Mouse (Mus musculus): ENCODE measurements around the gene Nadk. TPM values are rescaled to one million over a fixed set of nuclear protein-coding genes. Genes with fewer than 3 reads are reported as not detected.
"Not testable (repeated sequence)": the region's sequence is repeated elsewhere in the genome, so short reads cannot be mapped to it uniquely, and the experiment has no call there.

Nadk gene
- polyA plus RNA-seq, 1 experiment from 2014 or later: 118 TPM

- no peaks in the 10 kb centered on the region for H3K27me3 ChIP-seq (ENCODE audit: poor library complexity, severe bottlenecking)
- DNase-seq (ENCODE audit: extremely low spot score, low spot score): no peak
- peaks cover 58% of the 10 kb centered on the region for H3K36me3 ChIP-seq (replicated peaks)
- H3K4me3 ChIP-seq: no peak overlapping the region
- peaks cover 45% of the 10 kb centered on the region for H3K4me1 ChIP-seq
- no peak overlapping the region for H3K27ac ChIP-seq
- 72% methylated on average over 2 of the region's 2 CpGs for WGBS
- H3K9me3 ChIP-seq: no peaks in the 10 kb centered on the region
Observed at GRCm38 (mm10) chr4:155560932-155561331, 1.2 kb upstream of the Nadk start.

GRCm38 (mm10) chr4:155562725-155563399 is 684 bp downstream of the Nadk start:
- H3K27me3 ChIP-seq (ENCODE audit: poor library complexity, severe bottlenecking): no peaks in the 10 kb centered on the region
- peaks cover 39% of the 10 kb centered on the region for H3K36me3 ChIP-seq (replicated peaks)
- peaks cover 49% of the 10 kb centered on the region for H3K4me1 ChIP-seq
- DNase-seq (ENCODE audit: extremely low spot score, low spot score): peak; percentile 38
- peak overlapping the region; percentile 86 for H3K4me3 ChIP-seq
- 7% methylated on average over 19 of the region's 19 CpGs for WGBS
- H3K9me3 ChIP-seq: no peaks in the 10 kb centered on the region
- H3K27ac ChIP-seq: peak overlapping the region; percentile 92

DNA sequence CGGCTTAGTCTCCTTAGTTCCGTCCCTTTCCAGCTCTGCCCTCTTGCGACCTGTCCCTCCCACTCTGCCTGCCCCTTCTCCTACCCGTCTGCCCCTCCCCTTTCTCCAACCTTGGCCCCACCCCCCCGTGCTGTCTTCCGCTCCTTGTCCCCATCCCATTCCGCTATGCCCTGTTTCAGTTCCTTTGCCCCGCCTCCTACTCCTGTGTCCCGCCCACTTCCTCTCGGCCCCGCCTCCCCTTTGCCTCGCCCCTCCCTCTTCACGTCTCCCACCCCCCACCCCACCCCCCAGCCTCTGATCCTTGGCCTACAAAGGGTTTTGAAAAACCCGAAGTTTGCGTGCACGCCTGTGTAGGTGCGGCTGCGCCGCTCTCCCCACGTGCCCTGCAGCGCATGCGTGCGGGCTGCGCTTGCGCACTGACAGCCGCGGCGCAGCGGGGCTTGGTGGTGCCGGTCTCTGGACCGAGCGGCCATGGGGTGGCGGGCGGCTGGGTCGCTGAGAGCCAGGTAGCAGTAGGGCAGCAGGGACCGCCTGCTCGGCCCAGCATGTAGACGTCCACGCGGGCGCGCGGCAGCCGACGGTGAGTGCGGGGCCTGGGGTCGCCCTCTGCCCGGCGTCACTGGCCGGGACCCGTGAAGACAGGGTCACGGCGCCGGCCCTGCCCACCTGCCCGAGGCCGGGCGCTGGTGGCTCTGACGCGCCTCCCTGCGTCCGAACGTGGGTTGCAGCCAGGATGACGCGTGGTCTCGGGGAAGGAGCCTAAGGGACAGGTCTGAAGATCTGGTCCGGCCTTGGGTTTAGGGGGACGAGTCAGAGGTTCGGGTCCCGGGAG is 1.4 kb downstream of the Nadk start:
- Histone ChIP-seq H3K4me3 (peak overlapping the region; percentile 86), H3K27ac (peak overlapping the region; percentile 92), H3K36me3 (replicated peaks) (peaks cover 31% of the 10 kb centered on the region), H3K27me3 (ENCODE audit: poor library complexity, severe bottlenecking) (no peaks in the 10 kb centered on the region), H3K4me1 (peaks cover 49% of the 10 kb centered on the region), H3K9me3 (no peaks in the 10 kb centered on the region)
- peak; percentile 99 for DNase-seq (ENCODE audit: extremely low spot score, low spot score)
- whole genome bisulfite sequencing: under 1% methylated on average over 69 of the region's 69 CpGs

GRCm38 (mm10) chr4:155564315-155565069 is 2.3 kb downstream of the Nadk start:
- Histone ChIP-seq H3K36me3 (replicated peaks) (peaks cover 22% of the 10 kb centered on the region), H3K4me3 (peak overlapping the region; percentile 86), H3K4me1 (peaks cover 49% of the 10 kb centered on the region), H3K27ac (peak overlapping the region; percentile 92), H3K9me3 (no peaks in the 10 kb centered on the region), H3K27me3 (ENCODE audit: poor library complexity, severe bottlenecking) (no peaks in the 10 kb centered on the region)
- 24% methylated on average over 20 of the region's 20 CpGs for WGBS
- no peak for DNase-seq (ENCODE audit: extremely low spot score, low spot score)

DNA sequence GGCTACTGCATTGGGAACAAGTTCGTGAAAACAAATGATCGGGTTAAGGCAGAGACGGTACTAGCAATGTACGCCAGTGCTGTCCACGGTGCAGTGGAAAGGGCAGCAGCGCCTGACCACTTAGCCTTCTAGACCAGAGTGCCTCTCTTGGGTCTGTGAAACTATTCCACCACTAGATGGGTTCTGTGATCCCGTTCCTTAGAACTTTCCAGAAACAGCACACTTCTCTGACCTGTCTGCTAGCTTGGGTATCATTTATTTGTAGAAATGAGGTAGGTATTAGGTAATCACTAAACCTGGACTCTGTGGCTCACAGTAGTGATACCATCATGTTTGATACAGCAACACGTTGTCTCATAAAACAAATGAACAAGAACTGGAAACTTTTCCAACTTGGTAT is 4.4 kb downstream of the Nadk start:
- no peak for DNase-seq (ENCODE audit: extremely low spot score, low spot score)
- peaks cover 42% of the 10 kb centered on the region for H3K4me1 ChIP-seq
- no peaks in the 10 kb centered on the region for H3K9me3 ChIP-seq
- H3K4me3 ChIP-seq: no peak overlapping the region
- WGBS: 89% methylated on average over 8 of the region's 8 CpGs
- H3K27ac ChIP-seq: no peak overlapping the region
- H3K36me3 ChIP-seq (replicated peaks): peaks cover 2% of the 10 kb centered on the region; the same call in 1 of the 2 replicates
- H3K27me3 ChIP-seq (ENCODE audit: poor library complexity, severe bottlenecking): no peaks in the 10 kb centered on the region

- Histone ChIP-seq H3K27ac (no peak overlapping the region), H3K4me3 (no peak overlapping the region), H3K9me3 (no peaks in the 10 kb centered on the region), H3K4me1 (peaks cover 29% of the 10 kb centered on the region), H3K27me3 (ENCODE audit: poor library complexity, severe bottlenecking) (no peaks in the 10 kb centered on the region), H3K36me3 (replicated peaks) (no peaks in the 10 kb centered on the region; the same call in 1 of the 2 replicates)
- 39% methylated on average over 2 of the region's 2 CpGs for WGBS
- DNase-seq (ENCODE audit: extremely low spot score, low spot score): no peak
Observed at GRCm38 (mm10) chr4:155568170-155568569, 6.0 kb downstream of the Nadk start.

DNA sequence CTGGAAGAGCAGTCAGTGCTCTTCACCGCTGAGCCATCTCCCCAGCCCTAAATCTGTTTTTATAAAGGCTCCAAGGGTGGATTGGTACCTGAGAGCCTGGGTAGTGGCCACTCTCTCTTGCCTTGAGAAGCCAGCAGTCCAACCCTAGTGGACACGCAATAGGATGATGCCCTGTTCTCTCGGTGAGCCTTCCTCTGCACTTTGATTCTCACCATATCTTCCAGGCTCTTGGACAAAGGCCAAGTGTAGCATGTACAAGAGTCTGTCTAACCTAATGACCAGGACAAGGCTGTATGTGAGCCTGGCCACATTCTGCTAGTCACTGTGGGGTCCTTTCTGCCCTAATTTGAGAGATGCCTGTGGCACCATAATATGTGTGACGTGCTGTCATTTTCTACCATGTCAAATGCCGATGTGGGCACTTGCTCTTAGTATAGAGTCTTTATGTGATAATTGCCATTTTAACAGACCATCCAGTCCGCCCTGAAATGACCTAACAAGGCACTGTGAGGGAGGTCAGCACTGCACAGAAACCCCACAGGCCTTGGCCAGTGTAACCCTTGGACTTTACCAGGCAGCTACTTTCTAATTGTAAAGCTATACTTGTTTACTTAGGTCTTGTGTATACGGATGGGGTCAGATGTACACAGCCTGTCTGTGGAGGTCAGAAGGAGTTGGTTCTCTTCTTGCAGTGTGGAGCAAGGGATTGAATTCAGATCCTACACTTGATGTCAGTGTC is 6.6 kb downstream of the Nadk start:
- no peaks in the 10 kb centered on the region for H3K27me3 ChIP-seq (ENCODE audit: poor library complexity, severe bottlenecking)
- 93% methylated on average over 7 of the region's 7 CpGs for WGBS
- H3K36me3 ChIP-seq (replicated peaks): no peaks in the 10 kb centered on the region; the same call in none of the 2 replicates
- no peaks in the 10 kb centered on the region for H3K9me3 ChIP-seq
- no peak for DNase-seq (ENCODE audit: extremely low spot score, low spot score)
- peaks cover 28% of the 10 kb centered on the region for H3K4me1 ChIP-seq
- no peak overlapping the region for H3K27ac ChIP-seq
- no peak overlapping the region for H3K4me3 ChIP-seq

DNA sequence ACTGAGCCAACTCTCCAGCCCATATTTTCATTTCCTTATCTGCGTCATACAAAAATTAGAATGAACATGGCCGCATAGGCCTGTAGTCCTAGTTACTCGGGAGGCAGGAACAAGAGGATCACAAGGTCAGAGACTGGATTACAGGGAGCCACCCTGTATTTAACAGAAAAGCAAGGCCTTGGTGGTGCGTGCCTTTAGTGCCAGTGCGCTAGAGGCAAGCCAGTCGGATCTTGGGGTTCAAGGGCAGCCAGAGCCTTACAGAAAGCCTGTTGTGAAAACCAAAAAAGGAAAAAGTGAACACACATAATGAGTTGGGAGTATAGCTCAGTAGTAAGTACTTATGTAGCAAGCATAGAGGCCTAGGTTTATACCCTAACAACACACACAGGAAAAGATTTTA is 7.6 kb downstream of the Nadk start:
- no peak overlapping the region for H3K27ac ChIP-seq
- no peaks in the 10 kb centered on the region for H3K27me3 ChIP-seq (ENCODE audit: poor library complexity, severe bottlenecking)
- H3K36me3 ChIP-seq (replicated peaks): no peaks in the 10 kb centered on the region; the same call in none of the 2 replicates
- no peak for DNase-seq (ENCODE audit: extremely low spot score, low spot score)
- no peak overlapping the region for H3K4me3 ChIP-seq
- WGBS: 92% methylated on average over 6 of the region's 6 CpGs
- H3K4me1 ChIP-seq: peaks cover 18% of the 10 kb centered on the region
- no peaks in the 10 kb centered on the region for H3K9me3 ChIP-seq

DNA sequence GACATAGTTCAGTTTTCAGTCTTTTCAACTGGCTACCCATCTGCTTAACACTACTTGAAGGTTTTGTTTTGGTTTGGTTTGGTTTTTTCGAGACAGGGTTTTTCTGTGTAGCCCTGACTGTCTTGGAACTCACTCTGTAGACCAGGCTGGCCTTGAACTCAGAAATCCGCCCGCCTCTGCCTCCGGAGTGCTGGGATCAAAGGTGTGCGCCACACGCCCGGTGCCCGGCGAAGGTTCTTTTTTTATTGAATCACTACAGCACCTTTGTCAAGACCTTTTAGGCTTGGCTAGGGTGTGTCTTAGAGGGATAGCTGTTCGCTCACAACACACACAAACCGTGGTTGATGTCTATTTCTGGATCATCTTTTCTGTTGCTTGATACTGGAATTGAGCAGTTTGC is 8.1 kb downstream of the Nadk start:
- 93% methylated on average over 11 of the region's 11 CpGs for WGBS
- not testable (repeated sequence) for DNase-seq (ENCODE audit: extremely low spot score, low spot score); H3K36me3 ChIP-seq (replicated peaks)

GRCm38 (mm10) chr4:155571442-155571841 is 9.3 kb downstream of the Nadk start:
- Histone ChIP-seq H3K36me3 (replicated peaks) (peaks cover 11% of the 10 kb centered on the region), H3K27me3 (ENCODE audit: poor library complexity, severe bottlenecking) (no peaks in the 10 kb centered on the region), H3K9me3 (no peaks in the 10 kb centered on the region), H3K4me1 (peaks cover 6% of the 10 kb centered on the region), H3K27ac (no peak overlapping the region), H3K4me3 (no peak overlapping the region)
- whole genome bisulfite sequencing: 82% methylated on average over 2 of the region's 2 CpGs
- no peak for DNase-seq (ENCODE audit: extremely low spot score, low spot score)

More for the DNA sequence above, 8.1 kb downstream of the Nadk start:
- not testable (repeated sequence) for H3K27ac ChIP-seq; H3K9me3 ChIP-seq; H3K4me3 ChIP-seq; H3K27me3 ChIP-seq (ENCODE audit: poor library complexity, severe bottlenecking)
- peaks cover 13% of the 10 kb centered on the region for H3K4me1 ChIP-seq

GRCm38 (mm10) chr4:155573155-155573554 is 11.0 kb downstream of the Nadk start:
- Histone ChIP-seq H3K27me3 (ENCODE audit: poor library complexity, severe bottlenecking) (no peaks in the 10 kb centered on the region), H3K36me3 (replicated peaks) (peaks cover 28% of the 10 kb centered on the region), H3K4me1 (peaks cover 6% of the 10 kb centered on the region), H3K4me3 (no peak overlapping the region), H3K9me3 (no peaks in the 10 kb centered on the region), H3K27ac (no peak overlapping the region)
- DNase-seq (ENCODE audit: extremely low spot score, low spot score): no peak
- 92% methylated on average over 2 of the region's 2 CpGs for WGBS

GRCm38 (mm10) chr4:155573876-155574275 is 11.7 kb downstream of the Nadk start:
- H3K4me1 ChIP-seq: peaks cover 6% of the 10 kb centered on the region
- H3K9me3 ChIP-seq: no peaks in the 10 kb centered on the region
- no peaks in the 10 kb centered on the region for H3K27me3 ChIP-seq (ENCODE audit: poor library complexity, severe bottlenecking)
- 92% methylated on average over 9 of the region's 9 CpGs for WGBS
- H3K27ac ChIP-seq: no peak overlapping the region
- no peak for DNase-seq (ENCODE audit: extremely low spot score, low spot score)
- no peak overlapping the region for H3K4me3 ChIP-seq
- peaks cover 35% of the 10 kb centered on the region for H3K36me3 ChIP-seq (replicated peaks)

Measured in forebrain, embryonic 10.5 days (tissue).